Mouse (Mus musculus) heart, adult 2 months (tissue): ENCODE measurements around the gene Tat.

Experiments
- CTCF ChIP-seq: fragments of 200-600 bp; IDR thresholded peaks from 2 replicates; pipeline ENCODE4 v1.8.1; 2022; ENCODE audit warnings: antibody characterized with exemption, mild to moderate bottlenecking, moderate library complexity
- POLR2A ChIP-seq: fragments of 200-500 bp; IDR thresholded peaks from 2 replicates; pipeline ENCODE4 v1.6.1; 2011; ENCODE audit warnings: mild to moderate bottlenecking, low read depth, low read length, control low read depth; ENCODE audit not compliant: insufficient read depth

GRCm38 (mm10) chr8:109997381-109997780, 7.1 kb downstream of the Tat start:
- TF ChIP-seq POLR2A (no peak), CTCF (no peak)
